Mouse (Mus musculus) retina, postnatal 1 day (tissue): ENCODE data around the gene Aff1.

Experiments used
- DNase-seq: peaks from one replicate; pipeline ENCODE4 v3.0.0-alpha.2; 2012

Gene Aff1

GRCm38 (mm10) chr5:103691624-103692530 is at the start of gene Aff1:
Gene Aff1 (plus strand): TSS chr5:103692374.
- peak; percentile 89 for DNase-seq

DNA sequence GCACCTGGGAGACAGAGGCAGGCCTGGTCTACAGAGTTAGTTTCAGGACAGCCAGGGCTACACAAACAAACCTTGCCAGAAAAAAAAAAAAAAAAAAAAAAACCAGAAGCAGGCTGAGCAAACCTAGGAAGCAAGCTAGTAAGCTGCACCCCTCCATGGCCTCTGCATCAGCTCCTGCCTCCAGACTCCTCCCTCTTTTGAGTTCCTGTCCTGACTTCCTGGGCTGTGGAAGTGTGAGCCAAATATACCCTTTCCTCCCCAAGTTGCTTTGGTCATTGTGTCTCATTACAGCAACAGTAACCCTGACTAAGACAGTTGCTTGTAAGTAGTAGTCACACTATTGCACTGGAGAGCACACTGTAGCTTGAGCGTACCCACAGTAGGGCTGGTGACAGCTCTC is 48.0 kb upstream of the Aff1 start:
- DNase-seq, result no peak

DNA sequence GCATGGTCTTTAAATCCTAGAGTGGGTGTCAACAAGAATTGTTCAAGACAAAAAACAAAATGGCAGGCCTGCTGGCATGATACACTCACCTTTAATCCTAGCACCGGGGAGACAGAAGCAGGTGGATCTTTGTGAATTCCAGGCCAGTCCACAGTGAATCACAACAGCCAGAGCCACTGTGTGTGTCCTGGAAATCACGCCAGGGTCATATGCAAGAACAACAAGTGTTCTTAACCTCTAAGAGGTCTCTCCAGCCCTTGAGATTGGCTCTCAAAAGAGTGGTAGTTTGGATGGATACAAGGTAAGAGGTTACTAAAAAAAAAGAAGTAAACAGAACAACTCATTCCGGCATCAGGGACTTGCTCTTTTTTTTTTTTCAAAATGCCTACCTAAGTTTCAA is 44.9 kb upstream of the Aff1 start:
- DNase-seq, result no peak

DNA sequence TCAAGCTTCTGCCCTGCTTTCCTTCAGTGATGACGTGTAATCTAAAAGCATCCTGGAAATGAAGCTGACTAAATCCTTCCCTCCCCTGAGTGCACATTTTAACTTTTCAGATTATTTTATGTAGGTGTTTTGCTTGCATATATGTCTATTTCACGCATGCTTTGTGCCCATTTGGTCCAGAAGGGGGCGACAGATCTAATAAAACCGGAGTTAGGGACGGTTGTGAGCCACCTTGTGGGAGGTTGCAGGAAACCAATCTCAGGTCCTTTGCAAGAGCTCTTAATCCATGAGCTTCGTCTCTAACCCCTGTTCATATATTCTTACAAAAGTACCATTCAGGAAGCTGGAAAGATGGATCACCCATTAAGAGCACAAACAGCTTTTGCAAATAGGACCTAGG is 37.9 kb upstream of the Aff1 start:
- DNase-seq, result peak; percentile 72

GRCm38 (mm10) chr5:103654780-103655179 is 37.4 kb upstream of the Aff1 start:
- no peak for DNase-seq

GRCm38 (mm10) chr5:103655346-103656118 is 36.6 kb upstream of the Aff1 start, which contains the start of gene 1700016H13Rik:
Gene 1700016H13Rik (minus strand): TSS chr5:103656010.
- DNase-seq, result peak; percentile 85

DNA sequence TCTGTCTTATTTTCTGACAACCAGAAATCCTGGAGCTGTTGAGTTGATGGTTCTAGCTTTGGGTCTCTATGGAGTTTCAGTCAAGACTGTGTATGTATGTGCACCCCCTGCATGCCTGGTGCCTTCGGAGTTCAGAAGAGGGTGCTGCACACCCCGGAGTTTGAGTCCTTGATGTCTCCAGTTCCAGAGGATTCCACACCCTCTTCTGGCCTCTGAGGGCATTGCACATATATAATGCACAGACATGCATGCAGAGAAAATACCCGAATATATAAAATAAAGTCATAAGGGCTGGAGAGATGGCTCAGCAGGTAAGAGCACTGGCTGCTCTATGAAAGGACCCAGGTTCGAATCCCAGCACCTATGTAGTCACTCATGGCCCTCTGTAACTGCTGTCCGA is 33.3 kb upstream of the Aff1 start:
- DNase-seq, result peak; percentile 53

DNA sequence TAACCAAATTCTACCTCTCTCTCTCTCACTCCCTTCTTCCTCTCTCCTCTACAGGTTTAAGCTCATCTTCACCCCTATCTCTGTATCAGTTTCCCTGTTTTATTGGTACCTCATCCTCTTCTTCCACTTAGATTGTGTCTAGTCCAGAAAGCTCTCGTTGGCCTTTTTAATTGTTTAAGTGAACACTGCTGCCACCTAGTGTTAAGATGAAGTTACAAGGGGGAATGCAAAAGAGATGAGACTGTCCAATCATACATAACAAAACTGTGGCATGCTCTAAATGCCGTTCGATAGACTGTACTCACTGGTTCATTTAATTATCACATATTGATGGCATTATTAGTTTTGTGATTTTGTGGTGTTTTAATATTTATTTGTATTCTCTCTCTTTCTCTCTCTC is 32.6 kb upstream of the Aff1 start:
- peak; percentile 84 for DNase-seq

DNA sequence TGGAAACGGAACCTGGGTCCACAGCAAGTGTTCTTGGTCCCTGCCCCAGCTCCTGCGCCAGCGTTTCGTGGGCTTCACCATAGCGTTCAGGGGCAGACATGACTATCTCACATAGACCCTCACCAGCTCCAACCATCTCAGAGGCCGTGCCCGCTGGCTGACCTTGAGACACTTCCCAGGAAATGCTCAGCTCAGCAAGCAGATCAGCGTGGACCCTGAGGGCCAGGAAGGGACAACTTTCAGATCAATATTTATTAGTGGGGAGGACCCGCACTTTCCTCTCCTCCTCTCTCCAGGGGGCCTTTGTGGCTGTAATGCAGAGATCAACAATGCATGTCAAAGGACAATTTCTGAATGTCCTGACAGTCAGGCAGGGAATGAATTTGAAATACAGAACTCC is 27.2 kb upstream of the Aff1 start:
- no peak for DNase-seq

DNA sequence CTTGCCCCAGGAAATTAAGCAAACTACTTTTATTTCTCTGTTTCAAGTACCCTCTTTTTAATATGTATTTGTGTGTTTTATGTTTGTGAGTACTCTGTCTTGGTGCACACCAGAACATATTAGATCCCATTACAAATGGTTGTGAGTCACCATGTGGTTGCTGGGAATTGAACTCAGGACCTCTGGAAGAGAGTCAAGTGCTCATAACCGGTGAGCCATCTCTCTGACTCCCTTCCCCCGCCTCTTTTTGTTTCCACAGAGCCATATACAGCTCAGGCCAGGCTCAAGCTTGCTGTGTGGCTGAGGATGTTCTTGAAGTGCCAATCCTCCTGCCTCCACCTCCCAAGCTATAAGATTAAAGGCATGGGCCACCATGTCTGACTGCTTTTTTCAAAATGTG is 26.3 kb upstream of the Aff1 start:
- no peak for DNase-seq

GRCm38 (mm10) chr5:103671858-103672257 is 20.3 kb upstream of the Aff1 start:
- DNase-seq, result no peak

DNA sequence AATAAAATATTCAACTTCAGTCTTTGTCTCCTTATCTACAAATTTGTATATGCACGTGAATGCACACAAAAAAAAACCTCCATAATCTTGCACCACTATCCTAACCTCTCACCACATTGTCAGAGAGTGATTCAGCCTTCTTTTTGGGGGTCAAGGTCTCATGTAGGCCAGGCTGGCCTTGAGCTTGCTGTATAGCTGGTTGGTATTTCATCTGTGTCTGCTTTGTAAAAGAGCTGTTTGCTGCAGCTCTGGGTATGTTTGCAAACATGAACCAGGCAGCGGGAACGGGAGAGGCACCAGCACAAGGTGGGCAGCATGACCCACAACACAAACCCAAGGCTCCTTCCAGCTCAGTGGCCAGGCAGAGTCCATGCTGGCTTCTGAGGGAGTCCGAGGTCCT is 18.6 kb upstream of the Aff1 start:
- no peak for DNase-seq

GRCm38 (mm10) chr5:103674482-103674881 is 17.7 kb upstream of the Aff1 start:
- DNase-seq, result no peak

DNA sequence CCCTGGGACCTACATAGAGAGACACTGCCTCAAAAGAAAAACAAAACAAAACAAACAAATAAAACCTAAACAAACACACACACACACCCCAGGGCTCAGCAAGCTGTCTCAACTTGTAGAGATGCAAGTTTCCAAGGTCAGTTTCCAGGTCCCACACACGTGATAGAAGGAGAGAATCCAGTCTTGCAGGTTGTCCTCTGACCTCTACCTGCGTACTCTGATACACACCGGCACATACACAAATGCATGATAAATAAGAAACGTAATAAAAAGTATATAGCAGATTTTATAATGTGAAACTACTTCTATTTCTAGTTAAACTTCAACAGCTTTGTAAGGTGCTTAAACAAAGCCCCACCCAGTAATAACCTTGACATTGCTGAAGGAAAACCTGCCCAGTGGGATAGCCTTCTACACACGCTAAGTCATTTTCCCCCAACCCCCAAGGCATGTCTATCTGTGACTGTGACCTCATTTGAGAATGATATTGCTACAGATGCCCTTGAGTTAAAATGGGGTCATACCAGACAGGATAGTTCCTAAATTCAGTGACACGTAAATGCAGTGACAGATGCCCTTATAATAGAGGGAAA is 15.8 kb upstream of the Aff1 start:
- no peak for DNase-seq

DNA sequence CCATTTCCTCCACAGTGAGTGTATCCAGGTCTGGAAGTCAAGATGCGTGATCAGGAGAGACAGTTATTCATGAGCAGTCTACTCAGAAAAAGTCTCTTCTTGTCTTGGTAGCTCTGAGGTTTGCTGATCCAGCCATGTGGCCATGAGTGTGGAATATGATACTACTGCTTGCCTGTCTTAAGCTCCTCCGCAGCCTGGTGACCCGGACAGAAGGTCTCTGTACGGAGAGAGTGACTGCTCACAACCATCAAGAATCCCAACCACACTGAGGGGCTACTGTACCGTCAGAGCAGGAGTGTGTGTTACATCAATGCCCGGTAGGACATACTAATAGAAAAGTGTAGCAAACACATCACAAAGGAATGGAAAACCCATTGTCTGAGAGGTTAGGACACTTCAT is 14.3 kb upstream of the Aff1 start:
- no peak for DNase-seq

- no peak for DNase-seq
Measured at GRCm38 (mm10) chr5:103678974-103679373, 13.2 kb upstream of the Aff1 start.

- DNase-seq, result peak; percentile 85
Measured at GRCm38 (mm10) chr5:103680381-103680780, 11.8 kb upstream of the Aff1 start.

GRCm38 (mm10) chr5:103681824-103682223 is 10.3 kb upstream of the Aff1 start:
- no peak for DNase-seq

DNA sequence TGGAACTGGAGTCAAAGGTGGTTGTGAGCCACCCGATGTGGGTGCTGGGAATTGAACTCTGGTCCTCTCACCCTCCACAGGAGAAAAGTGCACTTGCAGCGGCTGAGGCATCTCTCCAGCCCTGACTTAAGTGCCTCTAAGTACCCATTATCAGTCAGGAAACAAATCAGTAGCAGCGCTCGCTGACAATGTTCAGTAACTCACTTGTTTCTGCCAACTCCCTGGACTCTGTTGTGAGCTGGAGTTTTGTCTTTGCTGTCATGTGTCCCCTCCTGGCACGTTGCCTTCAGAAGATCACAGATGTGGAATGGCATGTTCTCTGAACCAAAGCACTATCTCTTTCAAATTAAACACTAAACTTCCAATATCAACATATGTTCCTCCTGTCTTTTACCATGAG is 2.5 kb upstream of the Aff1 start:
- no peak for DNase-seq

GRCm38 (mm10) chr5:103690190-103690589 is 2.0 kb upstream of the Aff1 start:
- no peak for DNase-seq

- DNase-seq, result no peak
Measured at GRCm38 (mm10) chr5:103691171-103691570, 1.0 kb upstream of the Aff1 start.

GRCm38 (mm10) chr5:103692531-103693040 is 412 bp downstream of the Aff1 start:
- no peak for DNase-seq

GRCm38 (mm10) chr5:103693041-103693641 is 967 bp downstream of the Aff1 start:
- DNase-seq, result peak; percentile 58
